Mouse (Mus musculus) retina, postnatal 7 days (tissue): ENCODE results near the gene Mob3b.

ENCODE experiments used
- DNase-seq: peaks from one replicate; pipeline ENCODE4 v3.0.0-alpha.2; 2012; ENCODE audit warnings: low read depth, low spot score

Mob3b gene

GRCm38 (mm10) chr4:35148326-35148725, 9.0 kb downstream of the Mob3b start:
- DNase-seq, result no peak

GRCm38 (mm10) chr4:35146597-35146996, 10.7 kb downstream of the Mob3b start:
- DNase-seq, result no peak

DNA sequence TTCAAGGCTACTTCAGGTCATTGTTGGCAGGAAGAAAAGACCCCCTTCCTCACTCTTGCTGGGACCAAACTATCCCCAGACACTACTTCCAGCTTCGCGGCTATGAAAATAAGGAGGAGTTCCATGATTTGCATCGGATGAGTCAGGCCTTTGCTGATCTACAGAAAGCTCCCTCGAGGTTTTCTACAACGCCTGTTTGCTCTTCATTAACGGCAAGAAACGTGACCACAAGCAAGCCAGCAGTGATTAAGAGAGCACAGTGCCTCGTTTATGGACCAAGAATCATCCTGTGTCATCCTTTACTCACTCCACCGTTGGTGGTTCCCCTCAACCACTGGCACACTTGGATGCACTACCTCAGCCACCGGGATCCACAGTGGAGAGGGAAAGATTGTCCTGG, 11.6 kb downstream of the Mob3b start:
- DNase-seq, result no peak

DNA sequence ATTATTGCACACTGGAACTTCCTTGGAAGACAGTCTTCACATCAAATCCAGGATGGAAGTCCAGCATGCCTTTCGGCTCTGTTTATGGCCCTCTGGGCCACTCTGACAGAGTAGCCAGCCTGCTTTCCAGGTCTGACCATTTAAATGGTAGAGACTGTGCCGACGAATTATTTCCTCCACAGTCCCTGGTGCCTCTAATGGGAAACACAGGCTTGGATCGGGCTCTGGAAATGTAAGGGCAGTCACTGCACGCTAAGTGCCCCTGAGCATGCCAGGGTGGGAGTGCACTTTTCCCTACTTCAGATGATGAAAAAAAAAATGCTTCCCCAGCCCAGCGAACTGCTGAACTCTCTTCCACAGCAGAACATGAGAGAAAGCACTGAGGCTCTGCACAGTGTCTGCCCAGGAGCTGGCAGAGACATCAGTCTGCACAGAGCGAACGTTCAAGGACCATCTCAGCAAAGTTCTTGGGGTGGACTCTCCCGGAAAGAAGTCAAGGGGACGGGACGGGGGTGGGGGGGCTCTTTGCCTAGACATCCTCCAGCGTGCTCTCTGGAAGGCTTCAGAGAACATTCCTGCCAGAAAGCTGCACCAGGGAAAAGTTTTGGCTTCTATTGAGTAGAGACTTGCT, 13.7 kb downstream of the Mob3b start:
- no peak for DNase-seq

- no peak for DNase-seq
These were observed 17.0 kb downstream of the Mob3b start for GRCm38 (mm10) chr4:35140317-35140716.

- DNase-seq, result no peak
These were observed 19.2 kb downstream of the Mob3b start for GRCm38 (mm10) chr4:35138077-35138476.

GRCm38 (mm10) chr4:35136996-35137395, 20.3 kb downstream of the Mob3b start:
- DNase-seq, result no peak

GRCm38 (mm10) chr4:35135806-35136205, 21.5 kb downstream of the Mob3b start:
- no peak for DNase-seq

- DNase-seq, result no peak
These were observed 22.3 kb downstream of the Mob3b start for GRCm38 (mm10) chr4:35134846-35135611.

- no peak for DNase-seq
These were observed 23.9 kb downstream of the Mob3b start for GRCm38 (mm10) chr4:35133411-35133810.

GRCm38 (mm10) chr4:35131592-35131991, 25.7 kb downstream of the Mob3b start:
- DNase-seq, result no peak

GRCm38 (mm10) chr4:35130411-35130948, 26.8 kb downstream of the Mob3b start:
- DNase-seq, result no peak

GRCm38 (mm10) chr4:35127759-35128158, 29.5 kb downstream of the Mob3b start:
- no peak for DNase-seq

GRCm38 (mm10) chr4:35126776-35127175, 30.5 kb downstream of the Mob3b start:
- no peak for DNase-seq

GRCm38 (mm10) chr4:35125299-35125777, 31.9 kb downstream of the Mob3b start:
- DNase-seq, result peak; percentile 11

GRCm38 (mm10) chr4:35124027-35124426, 33.3 kb downstream of the Mob3b start:
- no peak for DNase-seq

- DNase-seq, result no peak
These were observed 34.2 kb downstream of the Mob3b start for GRCm38 (mm10) chr4:35123087-35123486.

GRCm38 (mm10) chr4:35121060-35121459, 36.2 kb downstream of the Mob3b start:
- no peak for DNase-seq

DNA sequence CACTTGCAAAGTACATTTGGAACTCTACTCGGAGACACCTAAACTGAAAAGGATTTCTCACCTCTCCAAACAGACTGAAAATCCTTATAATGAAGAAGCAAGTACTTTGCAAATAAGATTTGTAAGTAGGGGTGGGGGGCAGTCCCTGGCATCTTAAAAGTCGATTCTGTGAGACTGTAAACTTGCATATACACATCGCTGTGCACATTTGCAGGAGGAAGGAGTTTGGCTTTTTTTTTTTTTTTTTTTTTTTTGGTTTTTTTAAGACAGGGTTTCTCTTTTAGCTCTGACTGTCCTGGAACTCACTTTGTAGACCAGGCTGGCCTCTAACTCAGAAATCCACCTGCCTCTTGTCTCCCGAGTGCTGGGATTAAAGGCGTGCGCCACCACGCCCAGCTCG, 36.7 kb downstream of the Mob3b start:
- DNase-seq, result no peak

DNA sequence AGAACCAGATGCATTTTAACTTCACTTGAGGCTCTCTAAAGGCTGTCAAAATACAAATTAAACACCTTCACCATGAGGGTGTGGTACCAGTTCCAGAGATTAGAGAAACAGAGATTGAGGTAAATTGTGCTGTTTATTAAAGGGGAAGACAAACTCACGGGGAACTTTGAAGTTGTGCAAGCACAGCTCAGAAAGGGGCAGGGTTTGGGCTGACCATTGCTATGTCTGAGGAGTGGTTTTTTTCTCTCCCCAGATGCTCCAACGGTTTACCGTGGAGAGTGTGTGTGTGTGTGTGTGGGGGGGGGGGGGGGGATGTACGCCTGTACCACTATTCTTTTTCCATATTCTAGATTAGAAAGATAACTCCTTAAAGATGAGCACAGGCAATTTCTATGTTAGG, 37.1 kb downstream of the Mob3b start:
- no peak for DNase-seq

GRCm38 (mm10) chr4:35118851-35119250, 38.4 kb downstream of the Mob3b start:
- DNase-seq, result no peak

GRCm38 (mm10) chr4:35117144-35117543, 40.1 kb downstream of the Mob3b start:
- no peak for DNase-seq

GRCm38 (mm10) chr4:35115933-35116332, 41.4 kb downstream of the Mob3b start:
- no peak for DNase-seq
